In the genomic region with DNA sequence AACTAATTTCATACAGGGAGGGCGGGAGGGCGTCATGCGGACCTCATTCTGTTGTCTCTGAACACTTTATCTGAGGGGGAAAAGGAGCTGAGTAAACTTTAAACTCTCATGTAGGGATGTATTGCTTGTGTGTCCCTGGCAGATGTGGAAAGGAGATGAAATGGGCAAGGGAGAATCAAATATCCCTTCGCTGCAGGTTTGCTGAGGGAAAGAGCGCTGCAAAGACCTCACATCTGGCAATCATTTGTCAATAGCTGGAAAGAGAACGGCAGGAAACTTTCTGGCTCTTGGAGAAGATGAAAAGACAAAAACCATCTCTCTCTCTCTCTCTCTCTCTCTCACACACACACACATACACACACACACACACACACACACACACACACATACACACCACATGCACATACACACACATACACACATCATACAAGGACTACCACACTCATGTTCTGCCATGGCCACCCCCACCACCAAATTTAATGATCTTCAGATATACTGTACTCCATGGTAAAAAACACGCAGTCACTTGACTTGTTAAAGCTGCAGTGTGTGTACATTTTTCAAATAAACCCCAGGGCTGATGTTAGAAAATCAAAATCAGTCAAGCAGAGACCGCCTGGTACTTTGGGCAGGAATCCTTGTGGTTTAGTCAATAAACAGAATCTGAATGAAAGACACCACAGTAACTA, we compare ENCODE assay signal across 27 mouse cellular contexts.
DNase-seq lines count a peak whose midpoint lies in the region; ATAC-seq lines count a peak whose summit lies in the region.
"Had no signal": no experiment of that assay in that cellular context is flagged by ENCODE, and none has a peak within 500 bp of the region (broad histone marks: within the 10 kb centered on the region; RNA-seq: fewer than 3 reads in every experiment).

No protein-coding gene starts in this region.

- no peak overlapping the region for H3K4me2 ChIP-seq in neural tube, embryonic 15.5 days
- H3K4me2 ChIP-seq in embryonic facial prominence, embryonic 12.5 days (replicated peaks): peak overlapping the region; percentile 33
- H3K4me2 ChIP-seq in kidney, embryonic 16.5 days (replicated peaks; ENCODE audit: low read depth, low read length): no peak overlapping the region
- H3K4me2 ChIP-seq: heart, embryonic 13.5 days; hindbrain, embryonic 12.5 days; neural tube, embryonic 13.5 days had no signal

- H3K27ac ChIP-seq in neural tube, embryonic 15.5 days (replicated peaks): no peak overlapping the region
- peak overlapping the region; percentile 84 for H3K27ac ChIP-seq in embryonic facial prominence, embryonic 12.5 days
- peak overlapping the region; percentile 66 for H3K27ac ChIP-seq in limb, embryonic 10.5 days
- no peak overlapping the region for H3K27ac ChIP-seq in kidney, embryonic 16.5 days (ENCODE audit: low read length)
- H3K27ac ChIP-seq: heart, adult 2 months; heart, embryonic 13.5 days; hindbrain, embryonic 12.5 days; layer of hippocampus, adult 2 months; neural tube, embryonic 13.5 days had no signal

- peak; percentile 21 for DNase-seq in neural tube, embryonic 10.5 days (ENCODE audit: extremely low spot score, low spot score)
- DNase-seq in limb, embryonic 10.5 days (ENCODE audit: low spot score): peak; percentile 37
- peak; percentile 60 for DNase-seq in mesoderm, embryonic 11.5 days (ENCODE audit: low read depth, low spot score)
- DNase-seq in gastrocnemius, postnatal 4 days (ENCODE audit: low spot score in 2 of 2): no peak
- DNase-seq in left cerebral cortex, postnatal 4 days: no peak
- DNase-seq: adrenal gland, adult 8-10 months; cerebellum, adult 11-12 months; cerebellum, postnatal 10 days; gastrocnemius, postnatal 14 days; heart, adult 2 months; heart, postnatal 14 days; kidney, adult 11 months; kidney, postnatal 14 days; lung, adult 18-20 months; lung, postnatal 10 days; midbrain, embryonic 14.5 days; right cerebral cortex, postnatal 4 days; thymus, adult 18-20 months had no signal

- no peaks in the 10 kb centered on the region for H3K9me3 ChIP-seq in neural tube, embryonic 15.5 days (replicated peaks)
- no peaks in the 10 kb centered on the region for H3K9me3 ChIP-seq in embryonic facial prominence, embryonic 12.5 days
- H3K9me3 ChIP-seq in limb, embryonic 10.5 days (replicated peaks): no peaks in the 10 kb centered on the region
- no peaks in the 10 kb centered on the region for H3K9me3 ChIP-seq in kidney, embryonic 16.5 days (ENCODE audit: low read length)
- H3K9me3 ChIP-seq: heart, embryonic 13.5 days; hindbrain, embryonic 12.5 days; neural tube, embryonic 13.5 days had no signal

- no peak overlapping the region for H3K9ac ChIP-seq in neural tube, embryonic 15.5 days (replicated peaks)
- H3K9ac ChIP-seq in embryonic facial prominence, embryonic 12.5 days: no peak overlapping the region
- H3K9ac ChIP-seq in kidney, embryonic 16.5 days (replicated peaks; ENCODE audit: low read length): no peak overlapping the region
- H3K9ac ChIP-seq: heart, embryonic 13.5 days; hindbrain, embryonic 12.5 days; neural tube, embryonic 13.5 days had no signal

- intact Hi-C loops in left cerebral cortex, postnatal 4 days (cut with DNase I): no loop called here

- peaks cover 17% of the 10 kb centered on the region for H3K4me1 ChIP-seq in neural tube, embryonic 15.5 days
- peaks cover 54% of the 10 kb centered on the region for H3K4me1 ChIP-seq in embryonic facial prominence, embryonic 12.5 days
- peaks cover 57% of the 10 kb centered on the region for H3K4me1 ChIP-seq in limb, embryonic 10.5 days
- peaks cover 12% of the 10 kb centered on the region; the same call in 1 of the 2 replicates for H3K4me1 ChIP-seq in kidney, embryonic 16.5 days (ENCODE audit: insufficient read depth, low read length)

- ATAC-seq in neural tube, embryonic 15.5 days (ENCODE audit: low FRiP score): no peak
- 0 out of 2 replicates have a peak, but pooled peaks have one; percentile 15 for ATAC-seq in embryonic facial prominence, embryonic 12.5 days (ENCODE audit: insufficient number of reproducible peaks, insufficient read depth, low FRiP score, low TSS enrichment)
- no peak for ATAC-seq in kidney, embryonic 16.5 days (ENCODE audit: low FRiP score, low TSS enrichment)
- ATAC-seq: forebrain, embryonic 14.5 days; Patski had no signal

- no peak overlapping the region for H3K4me3 ChIP-seq in neural tube, embryonic 15.5 days (replicated peaks)
- H3K4me3 ChIP-seq in embryonic facial prominence, embryonic 12.5 days: no peak overlapping the region
- H3K4me3 ChIP-seq in limb, embryonic 10.5 days: no peak overlapping the region
- no peak overlapping the region for H3K4me3 ChIP-seq in kidney, embryonic 16.5 days (ENCODE audit: low read length)
- H3K4me3 ChIP-seq: heart, adult 2 months; heart, embryonic 13.5 days; hindbrain, embryonic 12.5 days; layer of hippocampus, adult 2 months; neural tube, embryonic 13.5 days had no signal

- H3K36me3 ChIP-seq in neural tube, embryonic 15.5 days: no peaks in the 10 kb centered on the region
- H3K36me3 ChIP-seq in embryonic facial prominence, embryonic 12.5 days: no peaks in the 10 kb centered on the region
- H3K36me3 ChIP-seq in limb, embryonic 10.5 days: no peaks in the 10 kb centered on the region
- no peaks in the 10 kb centered on the region for H3K36me3 ChIP-seq in kidney, embryonic 16.5 days (ENCODE audit: insufficient read depth, low read length)
- H3K36me3 ChIP-seq: heart, embryonic 13.5 days; hindbrain, embryonic 12.5 days; neural tube, embryonic 13.5 days had no signal

- no peaks in the 10 kb centered on the region for H3K27me3 ChIP-seq in neural tube, embryonic 15.5 days (replicated peaks)
- H3K27me3 ChIP-seq in embryonic facial prominence, embryonic 12.5 days: no peaks in the 10 kb centered on the region
- H3K27me3 ChIP-seq in limb, embryonic 10.5 days (ENCODE audit: low read depth, poor library complexity, severe bottlenecking): no peaks in the 10 kb centered on the region
- H3K27me3 ChIP-seq in kidney, embryonic 16.5 days (ENCODE audit: insufficient read depth, low read length): no peaks in the 10 kb centered on the region
- H3K27me3 ChIP-seq: heart, embryonic 13.5 days; hindbrain, embryonic 12.5 days; neural tube, embryonic 13.5 days; Patski had no signal

- 77% methylated on average over 8 of the region's 8 CpGs for WGBS in neural tube, embryonic 15.5 days
- 21% methylated on average over 8 of the region's 8 CpGs for WGBS in embryonic facial prominence, embryonic 12.5 days
- WGBS in limb, embryonic 10.5 days: 45% methylated on average over 8 of the region's 8 CpGs
- WGBS in kidney, embryonic 16.5 days: 78% methylated on average over 8 of the region's 8 CpGs

Comparison
In these comparisons a context has a peak if more than half of its experiments do, and no peak if none do; other contexts are left out.
1. DNase-seq: peak in neural tube, embryonic 10.5 days (single experiment), limb, embryonic 10.5 days (single experiment) and mesoderm, embryonic 11.5 days (single experiment); none in gastrocnemius, postnatal 4 days (0 of 2) and left cerebral cortex, postnatal 4 days (single experiment).
2. H3K27ac ChIP-seq: peak in embryonic facial prominence, embryonic 12.5 days (single experiment) and limb, embryonic 10.5 days (single experiment); none in neural tube, embryonic 15.5 days (single experiment) and kidney, embryonic 16.5 days (single experiment).